Mouse (Mus musculus): ENCODE measurements around the gene Rpl36a.

- TF ChIP-seq FLI1 (IDR thresholded peaks at IDR 0.05; ENCODE audit: low read length) (no peak), GATA1 (IDR thresholded peaks at IDR 0.05; ENCODE audit: borderline replicate concordance, low read length) (no peak)
These were observed 50.4 kb downstream of the Rpl36a start for GRCm38 (mm10) chrX:134635860-134636259.

All from megakaryocyte, embryonic 14.5 days (primary cell).